Mouse (Mus musculus) urinary bladder, postnatal 25 days (tissue): ENCODE results near the gene Flvcr2.

Experiments used
- DNase-seq: peaks from one replicate; pipeline ENCODE4 v3.0.0; 2022; ENCODE audit warnings: low spot score

Gene Flvcr2

DNA sequence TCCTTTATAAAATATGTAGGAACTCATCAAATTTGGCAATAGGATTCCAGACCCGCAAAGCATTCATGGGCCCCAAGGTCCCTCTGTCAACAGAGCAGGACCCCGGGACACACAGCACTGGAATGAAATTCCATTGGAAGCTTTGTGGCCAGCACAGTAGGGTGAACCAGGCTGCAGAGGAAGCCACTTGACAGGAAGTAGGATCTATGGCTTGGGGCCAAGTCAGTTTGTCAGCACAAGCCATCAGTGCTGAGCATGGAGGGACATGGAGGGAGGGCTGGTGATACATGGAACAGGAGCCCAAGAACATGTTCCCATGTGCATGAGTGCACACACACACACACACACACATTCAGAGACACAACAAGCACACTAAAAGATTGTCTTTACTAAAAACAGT, 10.1 kb upstream of the Flvcr2 start:
- no peak for DNase-seq

GRCm38 (mm10) chr12:85736960-85737359, 9.4 kb upstream of the Flvcr2 start:
- no peak for DNase-seq

- DNase-seq = no peak
These were observed 419 bp downstream of the Flvcr2 start for GRCm38 (mm10) chr12:85746696-85747219.

DNA sequence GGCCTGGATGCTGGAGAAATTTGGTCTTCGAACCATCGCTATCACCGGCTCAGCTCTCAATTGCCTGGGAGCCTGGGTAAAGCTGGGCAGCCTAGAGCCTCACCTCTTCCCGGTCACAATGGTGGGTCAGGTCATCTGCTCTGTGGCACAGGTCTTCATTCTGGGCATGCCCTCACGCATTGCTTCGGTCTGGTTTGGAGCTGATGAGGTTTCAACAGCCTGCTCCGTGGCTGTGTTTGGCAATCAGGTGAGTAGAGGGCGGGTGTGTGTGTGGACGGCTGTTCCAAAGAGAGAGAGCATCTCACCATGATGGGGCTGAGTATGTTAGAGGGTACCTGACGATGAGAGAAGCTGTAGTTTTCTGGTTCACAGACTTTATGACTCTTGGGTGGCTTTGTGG, 1.0 kb downstream of the Flvcr2 start:
- DNase-seq = no peak

DNA sequence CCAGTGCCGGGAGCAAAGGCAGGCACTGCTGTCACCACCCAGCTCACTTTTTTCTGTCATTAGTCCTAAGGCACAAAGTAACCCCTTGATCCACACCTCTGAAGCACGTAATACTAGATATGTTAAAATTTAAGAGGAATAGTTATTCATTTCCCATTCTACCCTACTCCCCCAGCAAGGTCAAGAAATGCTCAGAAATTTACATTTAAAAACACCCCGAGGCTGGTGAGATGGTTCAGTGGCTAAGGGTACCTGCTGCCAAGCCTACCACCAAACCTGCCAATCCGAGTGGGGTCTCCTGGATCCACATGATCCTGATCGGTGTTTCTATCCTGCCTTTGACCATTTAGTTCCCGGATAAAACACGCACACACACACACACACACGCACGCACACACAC, 3.5 kb downstream of the Flvcr2 start:
- no peak for DNase-seq

GRCm38 (mm10) chr12:85752116-85752515, 5.8 kb downstream of the Flvcr2 start:
- no peak for DNase-seq

GRCm38 (mm10) chr12:85753223-85753622, 6.9 kb downstream of the Flvcr2 start:
- no peak for DNase-seq

- DNase-seq = no peak
These were observed 8.4 kb downstream of the Flvcr2 start for GRCm38 (mm10) chr12:85754611-85755265.

GRCm38 (mm10) chr12:85756455-85756854, 10.1 kb downstream of the Flvcr2 start:
- DNase-seq = no peak

GRCm38 (mm10) chr12:85757074-85757473, 10.7 kb downstream of the Flvcr2 start:
- no peak for DNase-seq

- no peak for DNase-seq
These were observed 12.4 kb downstream of the Flvcr2 start for GRCm38 (mm10) chr12:85758741-85759140.

DNA sequence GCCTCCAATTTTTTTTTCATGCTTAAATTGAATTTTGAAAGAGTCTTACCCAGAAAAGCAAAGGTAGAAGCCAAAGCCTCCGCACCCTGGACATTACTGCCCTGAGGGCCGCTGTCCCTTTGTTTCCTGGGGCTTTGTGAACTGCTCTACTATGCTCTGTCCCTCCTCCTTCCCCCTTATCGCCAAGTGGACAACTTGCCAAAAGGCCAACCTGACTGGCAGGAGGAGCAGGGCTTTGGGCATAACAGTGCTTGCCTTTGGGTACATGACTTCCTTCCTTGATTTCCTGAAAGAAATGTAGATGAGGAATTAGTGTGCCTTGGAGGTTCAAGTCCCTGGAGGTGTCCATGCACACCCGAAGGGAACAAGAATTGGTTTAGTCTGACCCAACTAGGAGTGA, 15.1 kb downstream of the Flvcr2 start:
- no peak for DNase-seq

GRCm38 (mm10) chr12:85764686-85765085, 18.3 kb downstream of the Flvcr2 start:
- DNase-seq = no peak

DNA sequence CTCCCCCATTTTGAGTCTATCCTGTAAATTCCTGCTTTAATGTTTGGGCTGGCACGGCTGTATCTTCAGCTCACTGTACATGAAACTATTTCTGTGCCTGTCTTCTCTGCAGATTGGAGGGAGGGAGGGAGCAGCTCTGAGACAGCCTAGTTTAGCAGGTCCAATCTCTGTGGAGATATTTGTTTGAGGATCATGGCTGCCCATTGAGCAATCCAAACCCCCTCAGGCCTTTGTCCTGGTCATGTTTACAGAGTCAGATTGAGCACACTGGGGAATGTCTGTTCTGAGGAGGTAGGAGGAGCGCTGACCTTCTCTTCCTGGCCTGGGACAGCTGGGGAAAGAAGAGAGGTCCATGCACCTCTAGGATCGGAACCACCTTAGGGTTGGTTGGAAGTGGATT, 19.9 kb downstream of the Flvcr2 start:
- no peak for DNase-seq

DNA sequence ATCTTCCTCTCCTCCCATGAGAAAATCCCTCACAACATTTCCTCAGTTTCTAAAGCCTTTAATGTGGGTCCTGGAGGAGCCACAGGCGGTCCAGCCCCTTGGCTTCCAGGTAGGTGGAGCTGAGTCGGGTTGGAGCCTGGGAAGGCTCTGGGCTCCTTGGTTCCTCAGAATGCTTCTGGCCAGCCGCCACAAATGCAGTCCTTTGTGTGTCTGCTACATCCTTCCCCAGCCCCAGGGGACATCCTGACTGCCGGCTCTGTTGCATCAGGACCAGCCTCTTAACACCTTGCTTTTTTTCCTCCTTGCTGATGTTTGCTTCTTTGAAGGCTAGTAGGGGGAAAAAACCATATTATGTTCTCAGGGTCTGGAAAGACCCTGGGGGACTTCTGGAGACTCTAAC, 21.4 kb downstream of the Flvcr2 start:
- DNase-seq = no peak

DNA sequence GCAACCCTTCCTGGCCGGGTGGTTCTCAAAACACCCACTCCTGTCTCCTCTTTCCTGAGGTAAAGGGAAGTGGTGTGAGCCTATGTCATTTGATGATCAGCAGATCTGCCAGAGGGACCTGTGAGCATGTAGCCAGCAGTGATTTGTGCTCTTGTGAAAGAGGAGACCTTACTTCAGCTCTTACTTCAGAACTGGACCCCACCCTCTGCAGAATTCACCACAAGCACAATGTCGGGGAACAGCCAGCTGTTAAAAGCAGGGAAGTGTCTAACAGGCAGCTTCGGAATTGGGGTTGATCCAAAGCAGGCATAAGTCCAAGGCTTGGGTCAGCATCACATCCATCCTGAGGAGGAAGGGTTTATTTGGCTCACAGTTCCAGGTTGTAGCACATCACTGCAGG, 25.0 kb downstream of the Flvcr2 start:
- DNase-seq = no peak

GRCm38 (mm10) chr12:85778962-85779361, 32.6 kb downstream of the Flvcr2 start:
- no peak for DNase-seq

DNA sequence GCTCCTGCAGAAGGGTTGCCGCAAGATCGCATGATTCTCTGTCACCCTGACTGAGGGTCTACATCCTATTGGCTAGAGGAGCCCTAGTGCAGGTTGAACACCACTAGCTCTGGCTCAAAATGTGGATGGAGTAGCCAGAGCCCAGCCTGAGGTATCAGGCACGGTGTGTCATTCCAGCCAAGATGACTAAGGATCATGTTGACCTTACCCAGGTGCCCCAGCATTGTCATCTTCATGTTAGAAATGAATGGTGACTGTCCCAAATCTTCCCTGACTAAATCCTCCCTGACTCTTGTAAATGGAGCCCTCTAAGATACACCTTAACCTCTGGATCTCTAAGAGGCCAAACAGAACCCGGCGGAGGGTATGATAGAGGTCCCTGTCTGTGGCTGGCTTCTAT, 33.4 kb downstream of the Flvcr2 start:
- no peak for DNase-seq

GRCm38 (mm10) chr12:85781606-85782005, 35.3 kb downstream of the Flvcr2 start:
- no peak for DNase-seq

DNA sequence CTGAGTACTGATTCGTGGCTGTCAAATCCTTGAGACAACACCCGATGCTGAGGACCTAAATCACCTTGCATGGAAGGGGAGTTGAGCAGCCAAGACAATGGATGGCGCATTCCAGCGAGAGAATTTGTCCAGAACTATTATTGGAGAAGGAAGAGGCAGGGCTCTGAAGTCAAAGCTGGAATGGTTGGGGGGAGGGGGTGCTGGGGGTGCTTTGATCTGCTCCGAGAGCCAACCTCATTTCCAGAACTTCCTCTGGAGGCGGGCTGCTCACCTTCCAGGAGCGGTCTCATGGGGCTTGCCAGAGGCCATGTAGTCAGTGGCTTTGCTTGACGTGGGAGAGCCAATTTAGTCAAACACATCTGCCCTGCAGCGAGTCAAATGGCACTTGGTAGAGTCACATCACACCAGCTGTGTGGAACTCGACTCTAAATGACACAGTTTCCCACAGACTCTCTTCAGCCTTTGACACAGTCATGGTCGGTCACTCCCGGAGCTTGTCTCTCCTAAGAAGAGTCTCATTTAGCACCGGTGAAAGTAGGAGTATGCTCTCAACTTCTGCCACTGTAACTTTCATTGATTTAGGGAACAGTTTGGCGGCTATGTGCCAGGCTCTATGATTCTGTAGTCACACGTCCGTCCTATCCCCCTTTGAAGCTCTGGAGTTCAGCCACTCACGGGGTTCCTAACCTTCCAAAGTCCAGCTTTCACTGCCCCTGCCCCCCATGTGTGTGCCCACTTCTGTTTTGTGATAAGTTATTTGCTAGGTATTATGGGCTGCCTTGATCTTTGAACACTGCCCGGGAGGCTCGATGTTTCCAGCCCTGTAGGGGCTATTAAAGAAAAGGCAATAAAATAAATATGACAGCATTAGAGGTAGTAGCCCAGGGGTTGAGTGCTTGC, 38.8 kb downstream of the Flvcr2 start:
- DNase-seq = no peak

DNA sequence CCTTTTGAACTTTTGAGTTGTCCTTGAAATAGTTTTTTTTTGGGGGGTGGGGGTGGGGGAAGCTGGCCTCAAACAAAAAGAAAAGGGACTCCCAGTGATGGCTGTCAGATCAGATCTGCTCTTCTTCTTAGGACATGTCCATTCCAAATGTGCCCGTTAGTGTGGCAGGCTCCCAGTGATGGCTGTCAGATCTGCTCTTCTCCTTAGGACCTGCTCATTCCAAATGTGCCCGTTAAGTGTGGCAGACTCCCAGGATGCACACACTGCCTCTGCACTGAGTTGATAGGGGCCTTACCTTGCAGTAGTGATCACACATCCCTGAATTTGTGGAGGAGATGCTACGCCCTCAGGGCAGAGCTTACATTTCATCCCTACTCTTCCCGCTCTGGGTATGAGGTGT, 45.8 kb downstream of the Flvcr2 start:
- no peak for DNase-seq

DNA sequence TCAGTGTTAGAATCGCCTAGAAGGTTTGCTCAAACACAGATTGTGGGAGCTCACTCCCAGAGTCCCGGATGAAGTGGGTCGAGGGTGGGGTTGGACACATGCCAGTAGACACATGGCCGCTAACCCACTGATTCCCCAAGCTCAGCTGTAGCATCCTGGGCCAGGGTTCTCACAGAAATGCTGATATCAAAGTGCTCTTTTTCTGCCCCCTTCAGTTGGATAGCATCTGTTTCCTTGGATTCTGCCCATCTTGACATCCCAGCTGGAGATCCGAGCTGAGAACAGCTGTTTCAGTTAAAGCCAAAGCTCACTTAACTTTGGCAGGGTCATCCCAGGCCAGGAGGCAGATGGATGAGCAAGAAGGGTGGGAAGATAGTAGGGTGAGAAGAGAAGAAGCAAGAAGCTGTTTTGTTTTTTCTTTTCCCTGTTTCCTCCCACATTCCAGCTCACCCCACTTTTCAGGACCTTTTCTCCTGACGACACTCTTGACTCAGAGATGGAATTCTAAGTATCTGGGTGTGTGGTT, 46.5 kb downstream of the Flvcr2 start:
- peak; percentile 22 for DNase-seq

DNA sequence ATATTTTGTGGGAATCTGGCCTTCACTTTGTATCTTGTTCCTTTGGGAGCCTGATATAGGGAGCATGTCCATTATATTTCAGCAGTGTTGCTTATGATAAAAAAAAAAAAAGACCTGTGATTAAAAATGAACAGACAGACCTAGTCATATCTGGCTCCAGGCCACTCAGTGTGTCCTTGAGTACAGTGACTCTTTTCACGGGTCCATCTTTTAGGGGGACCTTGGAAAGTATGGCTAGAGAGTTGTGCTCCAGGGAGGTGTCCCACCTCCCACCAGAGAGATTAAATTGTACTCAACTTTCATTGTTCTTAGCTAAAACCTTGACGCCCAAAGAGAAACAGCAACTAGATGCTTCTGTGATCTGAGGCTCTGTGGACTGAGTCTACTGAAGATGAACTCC, 47.8 kb downstream of the Flvcr2 start:
- no peak for DNase-seq
